Mouse (Mus musculus): Measurements from ENCODE around the gene Olfr872. TPM values are rescaled to one million over a fixed set of nuclear protein-coding genes. Genes with fewer than 3 reads are reported as not detected.

Olfr872 gene
- polyA plus RNA-seq, 1 experiment from 2014 or later, result not detected

Other genes with a start within 250 kb of the Olfr872 start
- gene Olfr866, start 209.1 kb upstream of the Olfr872 start, polyA plus RNA-seq (2016; fragmentation: Nextera tagmentation; extraction: Ambion mirVana), result not detected in 2 replicates
- not detected in 2 replicates for gene Olfr867, start 179.6 kb upstream of the Olfr872 start, polyA plus RNA-seq (2016; fragmentation: Nextera tagmentation; extraction: Ambion mirVana)
- gene Olfr868, start 138.5 kb upstream of the Olfr872 start, polyA plus RNA-seq (2016; fragmentation: Nextera tagmentation; extraction: Ambion mirVana), result not detected in 2 replicates
- gene Olfr869, start 108.1 kb upstream of the Olfr872 start, polyA plus RNA-seq (2016; fragmentation: Nextera tagmentation; extraction: Ambion mirVana), result not detected in 2 replicates
- not detected in 2 replicates for gene Olfr870, start 63.1 kb upstream of the Olfr872 start, polyA plus RNA-seq (2016; fragmentation: Nextera tagmentation; extraction: Ambion mirVana)
- not detected in 2 replicates for gene Olfr871, start 24.9 kb upstream of the Olfr872 start, polyA plus RNA-seq (2016; fragmentation: Nextera tagmentation; extraction: Ambion mirVana)
- not detected in 2 replicates for gene Olfr39, start 45.2 kb downstream of the Olfr872 start, polyA plus RNA-seq (2016; fragmentation: Nextera tagmentation; extraction: Ambion mirVana)
- gene Olfr873, start 61.4 kb downstream of the Olfr872 start, polyA plus RNA-seq (2016; fragmentation: Nextera tagmentation; extraction: Ambion mirVana), result not detected in 2 replicates
- not detected in 2 replicates for gene Olfr18, start 99.0 kb downstream of the Olfr872 start, polyA plus RNA-seq (2016; fragmentation: Nextera tagmentation; extraction: Ambion mirVana)
- 30.8 and 31.7 TPM in 2 replicates for gene Zfp560, start 148.1 kb downstream of the Olfr872 start, polyA plus RNA-seq (2016; fragmentation: Nextera tagmentation; extraction: Ambion mirVana)
- gene Zfp26, start 223.0 kb downstream of the Olfr872 start, polyA plus RNA-seq (2016; fragmentation: Nextera tagmentation; extraction: Ambion mirVana), result 14.8 and 15.0 TPM in 2 replicates

Data from heart, embryonic 12.5 days (tissue).